Mouse (Mus musculus) embryonic fibroblast, embryonic 13.5 days (primary cell): Measurements from ENCODE around the gene Pcdh7.

Experiments
- CTCF ChIP-seq: IDR thresholded peaks from 2 replicates; pipeline ENCODE4 v1.5.1; 2011; ENCODE audit warnings: mild to moderate bottlenecking, control low read depth, low read length, moderate library complexity, borderline replicate concordance; ENCODE audit not compliant: insufficient read depth
- POLR2A ChIP-seq: IDR thresholded peaks from 2 replicates; pipeline ENCODE4 v1.6.1; 2011; ENCODE audit warnings: low read depth, mild to moderate bottlenecking, control low read depth, low read length, moderate library complexity

DNA sequence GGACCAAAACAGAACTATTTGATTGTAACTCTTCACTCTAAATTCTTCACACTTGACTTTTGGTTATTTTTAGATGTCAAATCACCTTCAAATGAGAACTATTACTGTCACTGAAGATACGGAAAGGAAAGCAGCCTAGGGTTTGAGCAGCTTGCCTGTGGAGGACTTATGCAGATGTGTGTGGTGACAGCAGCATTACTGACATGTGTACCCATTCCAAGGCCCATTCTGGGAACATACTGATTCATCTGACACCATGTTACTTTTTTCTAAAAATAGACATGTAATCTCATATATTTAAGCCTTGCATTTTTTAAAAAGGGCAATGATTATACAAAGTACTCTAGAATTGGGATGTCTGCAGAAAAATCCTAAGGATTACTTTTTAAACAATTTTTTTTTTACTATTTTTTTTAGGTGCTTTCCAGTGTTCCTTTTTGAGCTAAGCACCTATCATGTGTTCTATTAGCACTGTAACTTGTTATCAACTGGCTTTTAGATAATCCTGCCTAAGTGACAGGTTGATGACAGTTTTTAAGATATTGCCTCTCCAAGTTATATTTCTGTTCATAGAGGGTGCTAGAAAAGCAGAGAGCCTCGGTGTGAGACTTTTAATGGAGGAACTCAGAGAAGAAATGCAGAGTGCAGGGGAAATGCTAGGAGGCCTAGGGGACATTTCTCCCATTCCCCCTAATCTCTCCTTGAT lies 26.3 kb downstream of the Pcdh7 start:
- TF ChIP-seq POLR2A (no peak), CTCF (no peak)
